Mouse (Mus musculus) lung, postnatal 0 days (tissue): ENCODE data around the gene Zbtb9. TPM values are rescaled to one million over a fixed set of nuclear protein-coding genes. Genes with fewer than 3 reads are reported as not detected.

Source experiments
- ATAC-seq: fragments of 200-750 bp; cut with Nextera tagmentation; 2 replicates; pipeline ENCODE4 v1.8.0; 2017; ENCODE audit warnings: moderate library complexity
- DNase-seq: peaks from one replicate; pipeline ENCODE4 v3.0.0-alpha.2; 2016; ENCODE audit warnings: low spot score
- H3K27ac ChIP-seq: fragments of 300-500 bp; sonication (generic); 2 replicates; pipeline ENCODE4 v1.5.1; 2014; ENCODE audit warnings: antibody characterized with exemption, mild to moderate bottlenecking, low read length, mixed read lengths
- H3K27me3 ChIP-seq: fragments of 300-500 bp; sonication (generic); replicated peaks from 2 replicates; pipeline ENCODE4 v1.6.1; 2014; ENCODE audit warnings: low read length, mixed read lengths; ENCODE audit not compliant: insufficient read depth
- H3K36me3 ChIP-seq: fragments of 300-500 bp; sonication (generic); 2 replicates; pipeline ENCODE4 v1.6.1; 2014; ENCODE audit warnings: low read length, mixed read lengths; ENCODE audit not compliant: insufficient read depth
- H3K4me1 ChIP-seq: fragments of 300-500 bp; sonication (generic); 2 replicates; pipeline ENCODE4 v1.6.1; 2014; ENCODE audit warnings: antibody characterized with exemption, low read depth, low read length, mixed read lengths; ENCODE audit not compliant: insufficient read depth
- H3K4me2 ChIP-seq: fragments of 300-500 bp; sonication (generic); replicated peaks from 2 replicates; pipeline ENCODE4 v1.6.1; 2014; ENCODE audit warnings: low read depth, mild to moderate bottlenecking, low read length, moderate library complexity, mixed read lengths
- H3K4me3 ChIP-seq: fragments of 300-500 bp; sonication (generic); 2 replicates; pipeline ENCODE4 v1.5.1; 2014; ENCODE audit warnings: low read depth, low read length
- H3K9ac ChIP-seq: fragments of 300-500 bp; sonication (generic); replicated peaks from 2 replicates; pipeline ENCODE4 v1.6.1; 2014; ENCODE audit warnings: low read depth, mild to moderate bottlenecking
- H3K9me3 ChIP-seq: fragments of 300-500 bp; sonication (generic); 2 replicates; pipeline ENCODE4 v1.6.1; 2016; ENCODE audit warnings: low read length, mixed read lengths
- CTCF ChIP-seq: IDR thresholded peaks from 2 replicates; pipeline ENCODE4 v1.5.1; 2016; ENCODE audit warnings: antibody characterized with exemption, mild to moderate bottlenecking
- EP300 ChIP-seq: IDR thresholded peaks from 2 replicates; pipeline ENCODE4 v1.6.1; 2016; ENCODE audit warnings: antibody characterized with exemption, mild to moderate bottlenecking, control low read depth
- WGBS: fragments of 180-500 bp; shearing (Covaris S2); extraction: QIAGEN DNeasy Blood & Tissue Kit; methylation state at CpG from one replicate; pipeline ENCODE4 v1.1.7; 2014; 5-methylcytosine and 5-hydroxymethylcytosine counted together
- polyA plus RNA-seq: library from polyadenylated mRNA; unstranded; fragments of >200 nt; fragmentation: Nextera tagmentation; extraction: Ambion mirVana; gene quantifications from 2 replicates; pipeline ENCODE4 v1.2.1, GENCODE M21; 2015

The Zbtb9 gene
- polyA plus RNA-seq, 1 experiment from 2014 or later: 9.3 TPM

- H3K27ac ChIP-seq: no peak overlapping the region
- H3K4me3 ChIP-seq: no peak overlapping the region
- DNase-seq (no peak), ATAC-seq (no peak)
- no peak overlapping the region for H3K9ac ChIP-seq
- 0 out of 2 replicates have a peak, but pooled peaks cover 12% of the 10 kb centered on the region for H3K36me3 ChIP-seq
- no peak for TF ChIP-seq CTCF
- TF ChIP-seq EP300: no peak
- WGBS: 91% methylated on average over 4 of the region's 4 CpGs
- H3K4me2 ChIP-seq: no peak overlapping the region
- H3K9me3 ChIP-seq: no peaks in the 10 kb centered on the region
- no peaks in the 10 kb centered on the region; the same call in 1 of the 2 replicates for H3K4me1 ChIP-seq
- H3K27me3 ChIP-seq: no peaks in the 10 kb centered on the region
Observed at GRCm38 (mm10) chr17:27023342-27023741, 50.4 kb downstream of the Zbtb9 start.

DNA sequence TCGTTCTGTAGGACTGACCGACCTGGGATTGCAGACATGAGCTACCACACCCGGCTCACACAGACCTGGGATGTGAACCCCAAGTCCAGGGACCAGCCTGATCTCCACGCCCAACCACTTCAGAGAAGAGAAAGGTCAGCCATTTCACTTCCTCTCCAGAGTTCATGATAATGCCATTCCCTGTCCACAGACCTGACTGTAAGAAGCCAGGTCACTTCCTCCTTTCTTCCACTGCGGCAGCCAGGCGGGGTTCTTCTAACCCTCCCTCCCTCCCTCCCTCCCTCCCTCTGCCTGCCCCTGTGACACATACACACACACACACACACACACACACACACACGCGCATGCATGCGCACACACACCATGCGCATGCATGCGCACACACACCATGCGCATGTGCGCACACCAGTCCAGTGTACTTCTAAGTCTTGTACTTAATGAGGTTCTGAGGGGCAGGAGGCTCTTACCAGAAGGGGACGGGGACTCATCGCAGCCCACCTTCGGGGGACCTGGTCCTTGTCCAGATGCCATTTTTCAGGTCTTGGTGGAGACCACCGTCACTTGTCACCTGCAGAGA lies 52.4 kb downstream of the Zbtb9 start:
- Histone ChIP-seq H3K27me3 (no peaks in the 10 kb centered on the region), H3K4me1 (no peaks in the 10 kb centered on the region; the same call in 1 of the 2 replicates), H3K4me3 (no peak overlapping the region), H3K9me3 (no peaks in the 10 kb centered on the region), H3K36me3 (0 out of 2 replicates have a peak, but pooled peaks cover 7% of the 10 kb centered on the region), H3K27ac (no peak overlapping the region), H3K4me2 (no peak overlapping the region), H3K9ac (no peak overlapping the region)
- no peak for ATAC-seq
- DNase-seq: peak; percentile 52
- WGBS: 88% methylated on average over 17 of the region's 17 CpGs
- TF ChIP-seq CTCF: no peak
- TF ChIP-seq EP300: no peak

- Histone ChIP-seq H3K27me3 (no peaks in the 10 kb centered on the region), H3K27ac (no peak overlapping the region), H3K4me2 (no peak overlapping the region), H3K36me3 (0 out of 2 replicates have a peak, but pooled peaks cover 3% of the 10 kb centered on the region), H3K4me3 (no peak overlapping the region), H3K4me1 (no peaks in the 10 kb centered on the region; the same call in 1 of the 2 replicates), H3K9ac (no peak overlapping the region), H3K9me3 (no peaks in the 10 kb centered on the region)
- ATAC-seq (no peak), DNase-seq (no peak)
- TF ChIP-seq EP300: no peak
- TF ChIP-seq CTCF: no peak
- 90% methylated on average over 3 of the region's 3 CpGs for WGBS
Observed at GRCm38 (mm10) chr17:27025951-27026350, 53.0 kb downstream of the Zbtb9 start.

- no peaks in the 10 kb centered on the region for H3K27me3 ChIP-seq
- no peaks in the 10 kb centered on the region; the same call in 1 of the 2 replicates for H3K4me1 ChIP-seq
- DNase-seq: peak; percentile 77
- 0 out of 2 replicates have a peak, but pooled peaks cover 3% of the 10 kb centered on the region for H3K36me3 ChIP-seq
- H3K4me2 ChIP-seq: peak overlapping the region; percentile 83
- peak overlapping the region; percentile 90 for H3K9ac ChIP-seq
- 15% methylated on average over 12 of the region's 12 CpGs for WGBS
- peak overlapping the region; percentile 68 for H3K4me3 ChIP-seq
- H3K9me3 ChIP-seq: no peaks in the 10 kb centered on the region
- H3K27ac ChIP-seq: peak overlapping the region; percentile 83
- TF ChIP-seq EP300 (no peak), CTCF (no peak; the same call in 1 of the 2 replicates)
- ATAC-seq: peak; percentile 47
Observed at GRCm38 (mm10) chr17:27027460-27028283, 54.7 kb downstream of the Zbtb9 start.

GRCm38 (mm10) chr17:27028284-27028795 lies 55.4 kb downstream of the Zbtb9 start:
- peak; percentile 88 for TF ChIP-seq CTCF
- TF ChIP-seq EP300: no peak
- 1% methylated on average over 19 of the region's 19 CpGs for WGBS
- H3K36me3 ChIP-seq: 0 out of 2 replicates have a peak, but pooled peaks cover 3% of the 10 kb centered on the region
- H3K4me2 ChIP-seq: peak overlapping the region; percentile 83
- no peaks in the 10 kb centered on the region; the same call in 1 of the 2 replicates for H3K4me1 ChIP-seq
- peak; percentile 94 for DNase-seq
- H3K27me3 ChIP-seq: no peaks in the 10 kb centered on the region
- peak overlapping the region; percentile 90 for H3K9ac ChIP-seq
- peak; percentile 89 for ATAC-seq
- H3K4me3 ChIP-seq: peak overlapping the region; percentile 68
- H3K27ac ChIP-seq: peak overlapping the region; percentile 83
- H3K9me3 ChIP-seq: no peaks in the 10 kb centered on the region

DNA sequence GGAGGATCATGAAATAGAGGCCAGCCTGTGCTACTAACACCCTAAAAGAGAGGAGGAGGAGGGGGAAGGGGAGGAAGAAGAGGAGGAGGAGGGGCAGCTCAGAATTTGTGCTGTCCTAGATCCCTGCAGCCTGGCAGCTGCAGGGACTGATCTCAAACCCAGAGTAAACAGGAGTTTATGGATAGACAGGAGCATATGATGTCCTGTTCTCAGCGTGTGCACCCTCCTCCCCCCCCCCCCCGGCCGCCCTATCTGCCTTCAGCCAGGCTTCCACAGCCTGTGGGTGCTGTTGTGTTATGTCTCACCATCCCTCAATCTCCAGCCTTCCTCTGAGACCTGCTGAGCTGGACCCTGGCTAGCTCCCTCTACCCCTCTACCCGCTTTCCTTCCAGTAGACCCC lies 55.9 kb downstream of the Zbtb9 start, which contains the start of gene Bak1:
Gene Bak1 (minus strand): TSS at position 101 of the 400 bp plus-strand sequence.
- WGBS: 100% methylated on average over 1 of the region's 4 CpGs
- H3K9ac ChIP-seq: peak within 1 kb of the TSS; percentile 90
- H3K4me2 ChIP-seq: peak within 1 kb of the TSS; percentile 83
- no peaks in the 10 kb centered on the region; the same call in 1 of the 2 replicates for H3K4me1 ChIP-seq
- no peaks in the 10 kb centered on the region for H3K9me3 ChIP-seq
- H3K27ac ChIP-seq: peak within 1 kb of the TSS; percentile 83
- ATAC-seq (no peak), DNase-seq (no peak)
- peak within 1 kb of the TSS; percentile 68 for H3K4me3 ChIP-seq
- H3K36me3 ChIP-seq: no peaks in the 10 kb centered on the region
- no peaks in the 10 kb centered on the region for H3K27me3 ChIP-seq
- TF ChIP-seq EP300 (no peak), CTCF (no peak)
